Mouse (Mus musculus) layer of hippocampus, adult 9-11 months (tissue): ENCODE results near the gene Ccm2.

ENCODE experiments used
- DNase-seq: peaks from one replicate; pipeline ENCODE4 v3.0.0; 2022

The Ccm2 gene

GRCm38 (mm10) chr11:6530746-6531145 lies 15.9 kb upstream of the Ccm2 start:
- DNase-seq: no peak

- no peak for DNase-seq
These were observed 2.0 kb upstream of the Ccm2 start for GRCm38 (mm10) chr11:6544683-6545082.

- no peak for DNase-seq
These were observed 1.4 kb upstream of the Ccm2 start for GRCm38 (mm10) chr11:6545186-6545856.

GRCm38 (mm10) chr11:6545857-6546192 lies 862 bp upstream of the Ccm2 start:
- DNase-seq: no peak

GRCm38 (mm10) chr11:6547037-6547680 lies 472 bp downstream of the Ccm2 start:
- peak; percentile 52 for DNase-seq

GRCm38 (mm10) chr11:6547696-6548325 lies 1.1 kb downstream of the Ccm2 start:
- DNase-seq: no peak

- no peak for DNase-seq
These were observed 3.1 kb downstream of the Ccm2 start for GRCm38 (mm10) chr11:6549770-6550169.

GRCm38 (mm10) chr11:6550201-6550600 lies 3.5 kb downstream of the Ccm2 start:
- no peak for DNase-seq

GRCm38 (mm10) chr11:6558234-6558633 lies 11.5 kb downstream of the Ccm2 start:
- no peak for DNase-seq

- no peak for DNase-seq
These were observed 13.3 kb downstream of the Ccm2 start for GRCm38 (mm10) chr11:6559996-6560395.

- DNase-seq: no peak
These were observed 14.1 kb downstream of the Ccm2 start for GRCm38 (mm10) chr11:6560655-6561360.

- DNase-seq: no peak
These were observed 14.8 kb downstream of the Ccm2 start for GRCm38 (mm10) chr11:6561474-6561873.

- DNase-seq: no peak
These were observed 15.7 kb downstream of the Ccm2 start for GRCm38 (mm10) chr11:6562359-6562758.

- DNase-seq: no peak
These were observed 16.5 kb downstream of the Ccm2 start for GRCm38 (mm10) chr11:6563201-6563600.

GRCm38 (mm10) chr11:6566496-6566895 lies 19.8 kb downstream of the Ccm2 start:
- DNase-seq: no peak

GRCm38 (mm10) chr11:6567951-6568350 lies 21.3 kb downstream of the Ccm2 start:
- no peak for DNase-seq

GRCm38 (mm10) chr11:6568584-6569409 lies 22.1 kb downstream of the Ccm2 start:
- DNase-seq: peak; percentile 60

- no peak for DNase-seq
These were observed 22.7 kb downstream of the Ccm2 start for GRCm38 (mm10) chr11:6569410-6569777.

- no peak for DNase-seq
These were observed 29.5 kb downstream of the Ccm2 start for GRCm38 (mm10) chr11:6576151-6576550.

- DNase-seq: no peak
These were observed 32.7 kb downstream of the Ccm2 start for GRCm38 (mm10) chr11:6579361-6579760.

GRCm38 (mm10) chr11:6580065-6580750 lies 33.5 kb downstream of the Ccm2 start:
- DNase-seq: no peak

- DNase-seq: no peak
These were observed 34.9 kb downstream of the Ccm2 start for GRCm38 (mm10) chr11:6581560-6581959.
